In genomic region chr6:33294626-33295025, GRCm38 (mm10) we compare ENCODE assay signal across 9 mouse cellular contexts.
DNase-seq lines count a peak whose midpoint lies in the region; ATAC-seq lines count a peak whose summit lies in the region.
"Had no signal": no experiment of that assay in that cellular context is flagged by ENCODE, and none has a peak within 500 bp of the region (broad histone marks: within the 10 kb centered on the region; RNA-seq: fewer than 3 reads in every experiment).

No protein-coding gene starts in this region.

- peak; percentile 16 for DNase-seq in cerebellum, adult 11 months
- peak; percentile 21 for DNase-seq in lung, postnatal 14 days
- DNase-seq in lung, adult 18-20 months = no peak
- peak; percentile 55 to 59 for DNase-seq in cerebellum, postnatal 14 days
- peak; percentile 55 to 73 for DNase-seq in kidney, postnatal 36 days
- DNase-seq in frontal cortex, postnatal 14 days (ENCODE audit: low spot score in 2 of 2) = no peak
- no peak for DNase-seq in embryo, embryonic 9.5 days (ENCODE audit: extremely low spot score)
- DNase-seq: liver had no signal

- ATAC-seq in cerebellum, adult (ENCODE audit: insufficient number of reproducible peaks, low FRiP score, low TSS enrichment) = no peak

Comparison
In these comparisons a context has a peak if more than half of its experiments do, and no peak if none do; other contexts are left out.
1. DNase-seq: peak in cerebellum, adult 11 months (single experiment), lung, postnatal 14 days (single experiment), cerebellum, postnatal 14 days (2 of 2) and kidney, postnatal 36 days (2 of 2); none in lung, adult 18-20 months (0 of 2), frontal cortex, postnatal 14 days (0 of 2) and embryo, embryonic 9.5 days (single experiment).